Mouse (Mus musculus) inflammation-experienced regulatory T-cells (primary cell): ENCODE results near the gene Chil5. TPM values are rescaled to one million over a fixed set of nuclear protein-coding genes. Genes with fewer than 3 reads are reported as not detected.

Experiments
- polyA plus RNA-seq, 2 experiments: library from polyadenylated mRNA; unstranded; fragments of 100-300 nt; shearing (Covaris generic); gene quantifications; one replicate each; pipeline ENCODE4 v1.2.1; 2017

The Chil5 gene
- 10 to 100 TPM in 1 of 2 experiments, 1 to 10 TPM in 1; 8.1 to 11.5 TPM for polyA plus RNA-seq

DNA sequence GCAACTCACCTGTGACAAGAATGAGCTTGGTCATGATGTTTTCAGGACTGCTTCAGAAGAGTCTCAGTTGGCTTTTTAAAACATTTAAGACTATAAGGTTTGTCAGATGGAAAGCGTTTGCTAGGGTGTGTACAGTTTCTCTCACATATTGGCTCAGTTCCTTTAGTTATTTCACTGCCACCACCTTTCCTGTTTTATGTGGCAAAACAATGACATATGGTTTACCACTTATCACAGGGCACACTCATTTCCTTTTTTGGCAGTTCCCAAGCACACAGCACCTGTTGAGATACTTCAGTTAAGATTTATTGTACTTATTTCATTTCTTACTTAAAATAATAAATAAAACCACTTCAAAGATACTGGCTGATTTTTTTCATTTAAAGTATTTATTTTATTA, at the start of gene Chil5:
TSS of gene Chil5 (minus strand) at position 34 of the 400 bp plus-strand sequence.

DNA sequence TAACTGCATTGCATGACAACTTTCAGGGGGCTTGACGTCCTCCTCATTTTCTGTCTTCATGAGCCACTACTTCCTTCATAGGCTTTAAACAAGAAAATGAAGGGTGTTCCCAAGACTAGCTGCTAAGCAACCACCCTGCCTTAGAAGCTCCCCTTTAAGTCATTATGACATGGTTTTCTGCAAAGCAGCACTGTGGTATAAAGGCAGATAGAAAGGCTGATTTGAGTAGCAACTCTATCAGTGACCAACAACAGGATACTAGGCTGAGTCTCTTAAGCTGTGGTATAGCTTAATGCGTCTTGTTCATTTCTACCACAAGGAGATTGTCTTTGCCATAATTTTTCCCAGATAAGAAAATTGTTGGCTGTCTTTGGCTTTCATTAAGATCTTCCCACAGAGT, 18.1 kb downstream of the Chil5 start, which contains the start of gene Pifo:
TSS of gene Pifo (minus strand) at position 101 of the 400 bp plus-strand sequence.

DNA sequence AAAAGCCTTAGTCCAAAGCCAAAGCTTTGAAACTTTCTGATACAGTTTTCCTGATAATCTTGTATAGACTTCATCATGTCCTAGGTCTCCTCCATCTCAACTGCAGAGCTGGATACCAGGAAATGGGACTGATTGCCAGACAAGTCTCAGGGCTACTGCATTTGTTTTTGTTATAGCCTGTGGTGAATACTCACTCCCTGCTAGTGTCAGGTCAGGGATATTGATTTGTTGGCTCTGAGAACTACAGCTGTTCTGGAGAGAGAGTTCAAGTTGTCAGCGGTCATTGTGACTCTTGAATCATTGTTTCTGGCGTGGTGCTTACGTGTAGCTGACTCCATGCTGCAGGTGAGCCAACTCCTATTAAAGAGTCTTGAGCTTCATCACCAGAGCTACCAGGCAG, 59.2 kb downstream of the Chil5 start, which contains the start of gene Ovgp1:
TSS of gene Ovgp1 (plus strand) at position 301 of the 400 bp plus-strand sequence.

Other genes starting within 250 kb of the Chil5 start
- 100 to 1,000 TPM; 261 to 298 TPM for gene Rap1a, start 231.5 kb downstream of the Chil5 start, polyA plus RNA-seq
- gene Adora3, start 162.0 kb downstream of the Chil5 start, polyA plus RNA-seq: under 1 TPM in 1 of 2 experiments, not detected in 1; 0.42 TPM
- not detected for gene Tmigd3, start 161.9 kb downstream of the Chil5 start, polyA plus RNA-seq
- 1 to 10 TPM; 1.3 to 2.0 TPM for gene I830077J02Rik, start 100.2 kb downstream of the Chil5 start, polyA plus RNA-seq
- 10 to 100 TPM; 69.1 to 76.9 TPM for gene Wdr77, start 73.4 kb downstream of the Chil5 start, polyA plus RNA-seq
- gene Atp5f1, start 72.7 kb downstream of the Chil5 start, polyA plus RNA-seq: 100 to 1,000 TPM; 327 to 349 TPM
- 1 to 10 TPM; 5.0 to 5.3 TPM for gene Ovgp1, start 59.1 kb downstream of the Chil5 start, polyA plus RNA-seq
- gene Pifo, start 18.2 kb downstream of the Chil5 start, polyA plus RNA-seq: under 1 TPM; 0.70 to 0.77 TPM
- gene Chia1, start 80.4 kb upstream of the Chil5 start, polyA plus RNA-seq: 1,000 to 10,000 TPM in 1 of 2 experiments, 1 to 10 TPM in 1; 1.7 to 2,555 TPM
- gene Chil3, start 134.8 kb upstream of the Chil5 start, polyA plus RNA-seq: under 1 TPM in 1 of 2 experiments, not detected in 1; 0.21 TPM
- gene Chil4, start 186.7 kb upstream of the Chil5 start, polyA plus RNA-seq: under 1 TPM; 0.20 to 0.37 TPM